Mouse (Mus musculus) olfactory bulb, adult 2 months (tissue): Measurements from ENCODE around the gene N4bp1.

Source experiments
- CTCF ChIP-seq: fragments of 200-500 bp; IDR thresholded peaks from 2 replicates; pipeline ENCODE4 v1.5.1; 2012; ENCODE audit warnings: low read depth, mild to moderate bottlenecking, low read length, moderate library complexity; ENCODE audit not compliant: insufficient read depth
- POLR2A ChIP-seq: fragments of 200-500 bp; IDR thresholded peaks from 2 replicates; pipeline ENCODE4 v1.6.1; 2012; ENCODE audit warnings: mild to moderate bottlenecking, low read depth, low read length, moderate library complexity; ENCODE audit not compliant: insufficient read depth

- TF ChIP-seq POLR2A (no peak), CTCF (no peak)
Observed at GRCm38 (mm10) chr8:86820186-86820755, 64.8 kb downstream of the N4bp1 start.
